ENCODE assay signal across 8 mouse cellular contexts in the genomic region with DNA sequence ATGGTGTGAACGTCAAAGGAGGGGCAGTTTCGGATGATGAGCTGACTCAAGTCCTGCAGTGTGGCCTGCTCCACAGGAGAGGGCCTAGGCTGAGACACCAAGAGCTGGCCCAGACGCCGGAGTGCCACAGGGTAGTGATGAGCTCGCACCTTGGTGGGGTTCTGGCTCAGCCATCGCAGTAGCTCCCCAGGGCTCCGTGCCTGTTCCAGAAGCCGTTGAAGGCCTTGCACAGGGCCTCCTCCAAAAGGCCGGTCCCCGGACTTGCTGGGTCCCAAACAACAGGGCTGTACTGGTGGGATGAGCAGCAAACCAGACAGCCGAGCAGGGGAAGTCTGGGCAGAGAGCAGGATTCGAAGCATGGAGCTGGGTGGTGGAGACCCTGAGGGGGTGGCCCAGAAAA. TPM values are rescaled to one million over a fixed set of nuclear protein-coding genes. Genes with fewer than 3 reads are reported as not detected.
DNase-seq lines count a peak whose midpoint lies in the region; ATAC-seq and TF ChIP-seq lines count a peak whose summit lies in the region.

No protein-coding gene starts in this region.

- peaks cover 45% of the 10 kb centered on the region for H3K36me3 ChIP-seq in lung, embryonic 14.5 days (ENCODE audit: insufficient read depth)
- peaks cover 49% of the 10 kb centered on the region for H3K36me3 ChIP-seq in embryonic facial prominence, embryonic 14.5 days (ENCODE audit: control insufficient read depth, insufficient read depth, low read length)
- peaks cover 19% of the 10 kb centered on the region for H3K36me3 ChIP-seq in intestine, embryonic 16.5 days (ENCODE audit: control insufficient read depth, insufficient read depth, low read length)
- H3K36me3 ChIP-seq in neural tube, embryonic 15.5 days = peaks cover 36% of the 10 kb centered on the region

- TF ChIP-seq CTCF in lung, embryonic 14.5 days (IDR thresholded peaks at IDR 0.05; ENCODE audit: low read depth) = no peak

- H3K9ac ChIP-seq in lung, embryonic 14.5 days = peak overlapping the region; percentile 89
- peak overlapping the region; percentile 95 for H3K9ac ChIP-seq in embryonic facial prominence, embryonic 14.5 days (ENCODE audit: low read depth, low read length)
- peak overlapping the region; percentile 97 for H3K9ac ChIP-seq in intestine, embryonic 16.5 days (ENCODE audit: low read depth, low read length)
- H3K9ac ChIP-seq in neural tube, embryonic 15.5 days (replicated peaks) = peak overlapping the region; percentile 96

- DNase-seq in lung, embryonic 14.5 days = no peak
- no peak for DNase-seq in lung, postnatal 10 days
- DNase-seq in embryonic facial prominence, embryonic 14.5 days (ENCODE audit: low spot score) = no peak
- DNase-seq in left cerebral cortex, postnatal 36 days (ENCODE audit: low spot score in 2 of 2) = no peak
- no peak for DNase-seq in natural killer cell, adult 2 months (ENCODE audit: low spot score in 2 of 2)
- DNase-seq in T-cell, adult 2 months (ENCODE audit: low spot score) = no peak

- intact Hi-C loops in left cerebral cortex, postnatal 36 days (cut with DNase I) = no loop called here

- peak overlapping the region; percentile 86 for H3K4me3 ChIP-seq in lung, embryonic 14.5 days (ENCODE audit: low read depth, low read length)
- peak overlapping the region; percentile 89 for H3K4me3 ChIP-seq in embryonic facial prominence, embryonic 14.5 days (ENCODE audit: low read depth, low read length)
- peak overlapping the region; percentile 85 for H3K4me3 ChIP-seq in intestine, embryonic 16.5 days (ENCODE audit: low read length)
- H3K4me3 ChIP-seq in neural tube, embryonic 15.5 days (replicated peaks) = peak overlapping the region; percentile 94

- H3K27ac ChIP-seq in lung, embryonic 14.5 days (ENCODE audit: low read depth) = no peak overlapping the region
- no peak overlapping the region for H3K27ac ChIP-seq in embryonic facial prominence, embryonic 14.5 days (replicated peaks; ENCODE audit: low read depth, low read length)
- H3K27ac ChIP-seq in intestine, embryonic 16.5 days (ENCODE audit: low read length) = no peak overlapping the region
- H3K27ac ChIP-seq in neural tube, embryonic 15.5 days (replicated peaks) = peak overlapping the region; percentile 97; the same call in 1 of the 2 replicates

- peak overlapping the region; percentile 98 for H3K4me2 ChIP-seq in lung, embryonic 14.5 days
- H3K4me2 ChIP-seq in embryonic facial prominence, embryonic 14.5 days (ENCODE audit: low read depth, low read length) = peak overlapping the region; percentile 80
- H3K4me2 ChIP-seq in intestine, embryonic 16.5 days (ENCODE audit: low read depth, low read length) = peak overlapping the region; percentile 88
- peak overlapping the region; percentile 95 for H3K4me2 ChIP-seq in neural tube, embryonic 15.5 days

- no peak for ATAC-seq in lung, embryonic 14.5 days (ENCODE audit: insufficient read depth)
- ATAC-seq in embryonic facial prominence, embryonic 14.5 days (ENCODE audit: low read depth) = no peak
- ATAC-seq in intestine, embryonic 16.5 days = no peak
- no peak for ATAC-seq in neural tube, embryonic 15.5 days (ENCODE audit: low FRiP score)

- 76% methylated on average over 12 of the region's 12 CpGs for WGBS in lung, embryonic 14.5 days
- WGBS in embryonic facial prominence, embryonic 14.5 days = 85% methylated on average over 10 of the region's 12 CpGs
- 81% methylated on average over 12 of the region's 12 CpGs for WGBS in intestine, embryonic 16.5 days
- WGBS in neural tube, embryonic 15.5 days = 87% methylated on average over 12 of the region's 12 CpGs

- peaks cover 14% of the 10 kb centered on the region; the same call in 1 of the 2 replicates for H3K4me1 ChIP-seq in lung, embryonic 14.5 days (ENCODE audit: insufficient read depth)
- H3K4me1 ChIP-seq in embryonic facial prominence, embryonic 14.5 days (ENCODE audit: control insufficient read depth, insufficient read depth, low read length) = peaks cover 9% of the 10 kb centered on the region
- H3K4me1 ChIP-seq in intestine, embryonic 16.5 days (ENCODE audit: control insufficient read depth, insufficient read depth, low read length) = peaks cover 24% of the 10 kb centered on the region
- H3K4me1 ChIP-seq in neural tube, embryonic 15.5 days = peaks cover 42% of the 10 kb centered on the region

- H3K27me3 ChIP-seq in lung, embryonic 14.5 days (ENCODE audit: insufficient read depth, low read length) = no peaks in the 10 kb centered on the region
- H3K27me3 ChIP-seq in embryonic facial prominence, embryonic 14.5 days (replicated peaks; ENCODE audit: control insufficient read depth, insufficient read depth, low read length) = no peaks in the 10 kb centered on the region
- no peaks in the 10 kb centered on the region for H3K27me3 ChIP-seq in intestine, embryonic 16.5 days (replicated peaks; ENCODE audit: control insufficient read depth, insufficient read depth, low read length)
- H3K27me3 ChIP-seq in neural tube, embryonic 15.5 days (replicated peaks) = 0 out of 2 replicates have a peak, but pooled peaks cover 2% of the 10 kb centered on the region

- no peaks in the 10 kb centered on the region for H3K9me3 ChIP-seq in lung, embryonic 14.5 days (ENCODE audit: low read depth, low read length)
- no peaks in the 10 kb centered on the region for H3K9me3 ChIP-seq in embryonic facial prominence, embryonic 14.5 days (ENCODE audit: control insufficient read depth, low read length)
- H3K9me3 ChIP-seq in intestine, embryonic 16.5 days (ENCODE audit: control insufficient read depth, low read length) = no peaks in the 10 kb centered on the region
- no peaks in the 10 kb centered on the region for H3K9me3 ChIP-seq in neural tube, embryonic 15.5 days (replicated peaks)

RNA-seq across cellular contexts. Expression of a gene that starts 1.2 kb away (rescaled TPM):
- 91.5 and 93.1 TPM in 2 replicates for polyA plus RNA-seq in lung, embryonic 14.5 days (2014; fragmentation: Nextera tagmentation; extraction: Ambion mirVana)
- polyA plus RNA-seq in embryonic facial prominence, embryonic 14.5 days (2014; fragmentation: Nextera tagmentation; extraction: Ambion mirVana) = 111 and 119 TPM in 2 replicates
- 113 and 117 TPM in 2 replicates for polyA plus RNA-seq in intestine, embryonic 16.5 days (2015; fragmentation: Nextera tagmentation; extraction: Ambion mirVana)
- polyA plus RNA-seq in neural tube, embryonic 15.5 days (2015; fragmentation: Nextera tagmentation; extraction: Ambion mirVana) = 111 TPM in 2 replicates
- 100 to 1,000 TPM; 131 to 133 TPM for total RNA-seq in left cerebral cortex, postnatal 36 days (2021)

RNA-seq across cellular contexts. Expression of a gene that starts 3.7 kb away (rescaled TPM):
- polyA plus RNA-seq in lung, embryonic 14.5 days (2014; fragmentation: Nextera tagmentation; extraction: Ambion mirVana) = 14.2 and 15.7 TPM in 2 replicates
- 16.5 and 21.3 TPM in 2 replicates for polyA plus RNA-seq in embryonic facial prominence, embryonic 14.5 days (2014; fragmentation: Nextera tagmentation; extraction: Ambion mirVana)
- polyA plus RNA-seq in intestine, embryonic 16.5 days (2015; fragmentation: Nextera tagmentation; extraction: Ambion mirVana) = 28.5 and 28.7 TPM in 2 replicates
- 54.8 and 62.8 TPM in 2 replicates for polyA plus RNA-seq in neural tube, embryonic 15.5 days (2015; fragmentation: Nextera tagmentation; extraction: Ambion mirVana)
- total RNA-seq in left cerebral cortex, postnatal 36 days (2021) = 10 to 100 TPM; 24.8 to 32.5 TPM

RNA-seq across cellular contexts. Expression of a gene that starts 8.1 kb away (rescaled TPM):
- polyA plus RNA-seq in lung, embryonic 14.5 days (2014; fragmentation: Nextera tagmentation; extraction: Ambion mirVana) = 41.7 and 46.5 TPM in 2 replicates
- 31.5 and 33.9 TPM in 2 replicates for polyA plus RNA-seq in embryonic facial prominence, embryonic 14.5 days (2014; fragmentation: Nextera tagmentation; extraction: Ambion mirVana)
- 10.2 and 10.7 TPM in 2 replicates for polyA plus RNA-seq in intestine, embryonic 16.5 days (2015; fragmentation: Nextera tagmentation; extraction: Ambion mirVana)
- polyA plus RNA-seq in neural tube, embryonic 15.5 days (2015; fragmentation: Nextera tagmentation; extraction: Ambion mirVana) = 60.2 and 101 TPM in 2 replicates
- total RNA-seq in left cerebral cortex, postnatal 36 days (2021) = 100 to 1,000 TPM; 507 to 566 TPM

RNA-seq across cellular contexts. Expression of a gene that starts 20.3 kb away (rescaled TPM):
- 29.9 and 35.5 TPM in 2 replicates for polyA plus RNA-seq in lung, embryonic 14.5 days (2014; fragmentation: Nextera tagmentation; extraction: Ambion mirVana)
- 26.0 and 31.0 TPM in 2 replicates for polyA plus RNA-seq in embryonic facial prominence, embryonic 14.5 days (2014; fragmentation: Nextera tagmentation; extraction: Ambion mirVana)
- polyA plus RNA-seq in intestine, embryonic 16.5 days (2015; fragmentation: Nextera tagmentation; extraction: Ambion mirVana) = 52.7 and 59.2 TPM in 2 replicates
- polyA plus RNA-seq in neural tube, embryonic 15.5 days (2015; fragmentation: Nextera tagmentation; extraction: Ambion mirVana) = 15.3 and 19.1 TPM in 2 replicates
- 10 to 100 TPM; 36.5 to 38.6 TPM for total RNA-seq in left cerebral cortex, postnatal 36 days (2021)

RNA-seq across cellular contexts. Expression of a gene that starts 20.6 kb away (rescaled TPM):
- 33.6 and 35.5 TPM in 2 replicates for polyA plus RNA-seq in lung, embryonic 14.5 days (2014; fragmentation: Nextera tagmentation; extraction: Ambion mirVana)
- 48.2 and 55.0 TPM in 2 replicates for polyA plus RNA-seq in embryonic facial prominence, embryonic 14.5 days (2014; fragmentation: Nextera tagmentation; extraction: Ambion mirVana)
- polyA plus RNA-seq in intestine, embryonic 16.5 days (2015; fragmentation: Nextera tagmentation; extraction: Ambion mirVana) = 37.0 and 38.1 TPM in 2 replicates
- 113 and 133 TPM in 2 replicates for polyA plus RNA-seq in neural tube, embryonic 15.5 days (2015; fragmentation: Nextera tagmentation; extraction: Ambion mirVana)
- total RNA-seq in left cerebral cortex, postnatal 36 days (2021) = 100 to 1,000 TPM; 127 to 133 TPM
